Mouse (Mus musculus): Measurements from ENCODE around the gene Fam168a. TPM values are rescaled to one million over a fixed set of nuclear protein-coding genes. Genes with fewer than 3 reads are reported as not detected.
"Not testable (repeated sequence)": the region's sequence is repeated elsewhere in the genome, so short reads cannot be mapped to it uniquely, and the experiment has no call there.

Gene Fam168a
- polyA plus RNA-seq, 1 experiment from 2014 or later = 33.3 TPM

GRCm38 (mm10) chr7:100718741-100719140, 12.3 kb downstream of the Fam168a start:
- Histone ChIP-seq H3K36me3 (no peaks in the 10 kb centered on the region), H3K9me3 (no peaks in the 10 kb centered on the region), H3K9ac (no peak overlapping the region), H3K4me1 (no peaks in the 10 kb centered on the region), H3K4me2 (no peak overlapping the region), H3K4me3 (replicated peaks) (no peak overlapping the region), H3K27me3 (replicated peaks) (no peaks in the 10 kb centered on the region), H3K27ac (no peak overlapping the region)
- no peak for ATAC-seq (ENCODE audit: insufficient read depth, low FRiP score, low read depth)
- WGBS = 90% methylated on average over 5 of the region's 5 CpGs

- WGBS = 74% methylated on average over 6 of the region's 6 CpGs
Observed at GRCm38 (mm10) chr7:100722268-100722667, 15.8 kb downstream of the Fam168a start.

GRCm38 (mm10) chr7:100723453-100724294, 17.2 kb downstream of the Fam168a start:
- H3K4me2 ChIP-seq = no peak overlapping the region
- H3K4me1 ChIP-seq = no peaks in the 10 kb centered on the region
- no peaks in the 10 kb centered on the region for H3K9me3 ChIP-seq
- no peaks in the 10 kb centered on the region for H3K27me3 ChIP-seq (replicated peaks)
- no peaks in the 10 kb centered on the region for H3K36me3 ChIP-seq
- 59% methylated on average over 12 of the region's 12 CpGs for WGBS
- no peak for ATAC-seq (ENCODE audit: insufficient read depth, low FRiP score, low read depth)
- no peak overlapping the region for H3K9ac ChIP-seq
- H3K27ac ChIP-seq = no peak overlapping the region
- no peak overlapping the region for H3K4me3 ChIP-seq (replicated peaks)

More at GRCm38 (mm10) chr7:100722268-100722667, 15.8 kb downstream of the Fam168a start:
- Histone ChIP-seq H3K36me3 (no peaks in the 10 kb centered on the region), H3K4me3 (replicated peaks) (no peak overlapping the region), H3K27ac (no peak overlapping the region), H3K4me1 (no peaks in the 10 kb centered on the region), H3K9me3 (no peaks in the 10 kb centered on the region), H3K9ac (no peak overlapping the region), H3K27me3 (replicated peaks) (no peaks in the 10 kb centered on the region), H3K4me2 (no peak overlapping the region)
- ATAC-seq (ENCODE audit: insufficient read depth, low FRiP score, low read depth) = no peak

- H3K4me3 ChIP-seq (replicated peaks) = no peak overlapping the region
- WGBS = 69% methylated on average over 2 of the region's 2 CpGs
- H3K27ac ChIP-seq = no peak overlapping the region
- no peaks in the 10 kb centered on the region for H3K9me3 ChIP-seq
- H3K27me3 ChIP-seq (replicated peaks) = no peaks in the 10 kb centered on the region
- no peak for ATAC-seq (ENCODE audit: insufficient read depth, low FRiP score, low read depth)
- H3K9ac ChIP-seq = no peak overlapping the region
- H3K4me2 ChIP-seq = no peak overlapping the region
- no peaks in the 10 kb centered on the region for H3K36me3 ChIP-seq
- no peaks in the 10 kb centered on the region for H3K4me1 ChIP-seq
Observed at GRCm38 (mm10) chr7:100727538-100728085, 21.2 kb downstream of the Fam168a start.

GRCm38 (mm10) chr7:100729778-100730177, 23.3 kb downstream of the Fam168a start:
- H3K9me3 ChIP-seq = no peaks in the 10 kb centered on the region
- WGBS = 64% methylated on average over 2 of the region's 2 CpGs
- peaks cover 7% of the 10 kb centered on the region; the same call in 1 of the 2 replicates for H3K4me1 ChIP-seq

GRCm38 (mm10) chr7:100732341-100733050, 26.1 kb downstream of the Fam168a start:
- Histone ChIP-seq H3K4me2 (no peak overlapping the region), H3K9me3 (no peaks in the 10 kb centered on the region), H3K4me1 (peaks cover 7% of the 10 kb centered on the region; the same call in 1 of the 2 replicates), H3K27me3 (replicated peaks) (no peaks in the 10 kb centered on the region), H3K9ac (no peak overlapping the region), H3K4me3 (replicated peaks) (no peak overlapping the region), H3K27ac (no peak overlapping the region), H3K36me3 (no peaks in the 10 kb centered on the region)
- WGBS = 41% methylated on average over 6 of the region's 6 CpGs
- ATAC-seq (ENCODE audit: insufficient read depth, low FRiP score, low read depth) = no peak

More at GRCm38 (mm10) chr7:100729778-100730177, 23.3 kb downstream of the Fam168a start:
- Histone ChIP-seq H3K9ac (no peak overlapping the region), H3K4me2 (no peak overlapping the region), H3K4me3 (replicated peaks) (no peak overlapping the region), H3K36me3 (no peaks in the 10 kb centered on the region), H3K27me3 (replicated peaks) (no peaks in the 10 kb centered on the region), H3K27ac (no peak overlapping the region)
- ATAC-seq (ENCODE audit: insufficient read depth, low FRiP score, low read depth) = no peak

- Histone ChIP-seq H3K4me1 (peaks cover 7% of the 10 kb centered on the region; the same call in 1 of the 2 replicates), H3K4me2 (peak overlapping the region; percentile 21; the same call in 1 of the 2 replicates), H3K9ac (no peak overlapping the region), H3K36me3 (no peaks in the 10 kb centered on the region), H3K27ac (no peak overlapping the region), H3K9me3 (no peaks in the 10 kb centered on the region), H3K4me3 (replicated peaks) (0 out of 2 replicates have a peak overlapping the region, but pooled peaks have one; percentile 0), H3K27me3 (replicated peaks) (no peaks in the 10 kb centered on the region)
- peak; percentile 43; the same call in 1 of the 2 replicates for ATAC-seq (ENCODE audit: insufficient read depth, low FRiP score, low read depth)
- 15% methylated on average over 7 of the region's 7 CpGs for WGBS
Observed at GRCm38 (mm10) chr7:100733051-100733813, 26.8 kb downstream of the Fam168a start.

GRCm38 (mm10) chr7:100734201-100734600, 27.8 kb downstream of the Fam168a start:
- WGBS = 46% methylated on average over 6 of the region's 6 CpGs
- no peak for ATAC-seq (ENCODE audit: insufficient read depth, low FRiP score, low read depth)

GRCm38 (mm10) chr7:100734905-100735304, 28.5 kb downstream of the Fam168a start:
- not testable (repeated sequence) for H3K4me3 ChIP-seq (replicated peaks); H3K36me3 ChIP-seq; ATAC-seq (ENCODE audit: insufficient read depth, low FRiP score, low read depth); H3K9me3 ChIP-seq; H3K4me1 ChIP-seq; H3K27me3 ChIP-seq (replicated peaks); H3K9ac ChIP-seq; H3K27ac ChIP-seq; H3K4me2 ChIP-seq
- 54% methylated on average over 2 of the region's 2 CpGs for WGBS

More at GRCm38 (mm10) chr7:100734201-100734600, 27.8 kb downstream of the Fam168a start:
- H3K4me1 ChIP-seq = peaks cover 7% of the 10 kb centered on the region; the same call in 1 of the 2 replicates
- H3K27me3 ChIP-seq (replicated peaks) = no peaks in the 10 kb centered on the region
- H3K27ac ChIP-seq = no peak overlapping the region
- no peaks in the 10 kb centered on the region for H3K36me3 ChIP-seq
- H3K4me2 ChIP-seq = no peak overlapping the region
- no peak overlapping the region for H3K9ac ChIP-seq
- no peaks in the 10 kb centered on the region for H3K9me3 ChIP-seq
- H3K4me3 ChIP-seq (replicated peaks) = no peak overlapping the region

- ATAC-seq (ENCODE audit: insufficient read depth, low FRiP score, low read depth) = no peak
- Histone ChIP-seq H3K4me2 (no peak overlapping the region), H3K27ac (no peak overlapping the region), H3K4me1 (peaks cover 15% of the 10 kb centered on the region; the same call in 1 of the 2 replicates), H3K36me3 (no peaks in the 10 kb centered on the region), H3K9me3 (no peaks in the 10 kb centered on the region), H3K27me3 (replicated peaks) (no peaks in the 10 kb centered on the region), H3K9ac (no peak overlapping the region), H3K4me3 (replicated peaks) (no peak overlapping the region)
- WGBS = 62% methylated on average over 3 of the region's 3 CpGs
Observed at GRCm38 (mm10) chr7:100736131-100736530, 29.7 kb downstream of the Fam168a start.

GRCm38 (mm10) chr7:100744372-100744771, 37.9 kb downstream of the Fam168a start:
- no peak for ATAC-seq (ENCODE audit: insufficient read depth, low FRiP score, low read depth)
- no peaks in the 10 kb centered on the region for H3K36me3 ChIP-seq
- H3K9me3 ChIP-seq = no peaks in the 10 kb centered on the region
- peaks cover 8% of the 10 kb centered on the region; the same call in 1 of the 2 replicates for H3K4me1 ChIP-seq
- no peaks in the 10 kb centered on the region for H3K27me3 ChIP-seq (replicated peaks)
- WGBS = 55% methylated on average over 2 of the region's 2 CpGs
- no peak overlapping the region for H3K9ac ChIP-seq
- H3K27ac ChIP-seq = 0 out of 2 replicates have a peak overlapping the region, but pooled peaks have one; percentile 19
- H3K4me2 ChIP-seq = no peak overlapping the region
- H3K4me3 ChIP-seq (replicated peaks) = no peak overlapping the region

All from stomach, embryonic 15.5 days (tissue).